Mouse (Mus musculus) C2C12 (cell line): Measurements from ENCODE around the gene Gpcpd1.

Source experiments
- CEBPB ChIP-seq: IDR thresholded peaks from one replicate; pipeline ENCODE4 v1.6.1; 2011; ENCODE audit warnings: low read depth, mild to moderate bottlenecking, control low read depth, moderate library complexity
- CTCF ChIP-seq: IDR thresholded peaks from one replicate; pipeline ENCODE4 v1.5.1; 2011; ENCODE audit not compliant: control insufficient read depth, insufficient read depth, insufficient read length
- MAX ChIP-seq: IDR thresholded peaks from one replicate; pipeline ENCODE4 v1.6.1; 2011; ENCODE audit warnings: mild to moderate bottlenecking, control low read depth
- MYOD1 ChIP-seq: IDR thresholded peaks from one replicate; pipeline ENCODE4 v1.6.1; 2011; ENCODE audit warnings: low read depth; ENCODE audit not compliant: control insufficient read depth, insufficient read length
- MYOG ChIP-seq: IDR thresholded peaks from one replicate; pipeline ENCODE4 v1.6.1; 2011; ENCODE audit not compliant: control insufficient read depth, insufficient read length; ENCODE audit errors: extremely low read depth
- USF1 ChIP-seq: IDR thresholded peaks from one replicate; pipeline ENCODE4 v1.6.1; 2011; ENCODE audit warnings: low read depth, mild to moderate bottlenecking, control low read depth, moderate library complexity

DNA sequence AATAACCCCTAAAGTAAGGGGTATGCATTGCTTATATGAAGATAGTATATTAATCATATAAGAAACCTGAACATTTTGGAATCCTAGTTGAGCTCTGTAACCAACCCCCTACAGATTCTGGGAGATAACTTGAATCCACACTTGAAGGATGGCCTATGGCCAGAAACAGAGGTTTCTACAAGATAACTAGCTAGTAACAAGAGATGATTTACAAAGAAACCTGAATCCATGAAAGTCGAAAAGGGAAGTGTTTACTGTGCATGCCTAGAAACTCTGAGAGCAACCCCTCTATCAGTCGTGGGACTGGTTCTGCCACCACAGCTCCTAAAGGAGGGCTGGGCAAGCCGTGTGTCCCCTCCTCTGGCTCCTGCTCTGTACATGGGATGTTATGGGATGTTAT, 7.8 kb downstream of the Gpcpd1 start:
- TF ChIP-seq CTCF, result no peak
- TF ChIP-seq USF1, result no peak
- TF ChIP-seq MYOG, result no peak
- TF ChIP-seq CEBPB, result no peak
- no peak for TF ChIP-seq MAX
- TF ChIP-seq MYOD1, result no peak
